Mouse (Mus musculus) mature B cell (primary cell): ENCODE results near the gene 9330161L09Rik.
"Not testable (repeated sequence)": the region's sequence is repeated elsewhere in the genome, so short reads cannot be mapped to it uniquely, and the experiment has no call there.

ENCODE experiments used
- in situ Hi-C: fragments of 300-500 bp; cut with MboI; formaldehyde crosslinking; loops from 2 replicates; pipeline ENCODE4 v1.14.3; 2019

9330161L09Rik gene

DNA sequence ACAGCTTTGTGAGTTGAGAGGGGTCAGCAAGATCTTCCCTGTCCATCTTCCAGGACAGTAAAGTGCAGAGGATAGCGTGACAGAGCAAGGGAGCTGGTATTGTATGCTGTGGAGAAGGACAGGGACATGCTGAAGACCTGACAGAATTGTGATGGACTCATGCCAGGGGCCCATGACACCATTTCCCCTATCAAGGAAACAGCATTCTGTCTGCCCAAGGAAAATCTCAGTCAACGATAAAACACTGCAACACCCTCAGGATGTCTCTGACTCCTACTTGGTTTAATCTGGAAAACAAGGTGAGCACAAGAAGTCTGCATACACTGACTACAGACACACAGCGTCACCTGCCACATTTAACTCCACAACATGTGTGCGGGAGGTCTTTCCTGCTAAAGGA is at the start of gene 9330161L09Rik:
TSS of gene 9330161L09Rik (minus strand) at position 101 of the 400 bp plus-strand sequence.
- in situ Hi-C loops = no loop called here

DNA sequence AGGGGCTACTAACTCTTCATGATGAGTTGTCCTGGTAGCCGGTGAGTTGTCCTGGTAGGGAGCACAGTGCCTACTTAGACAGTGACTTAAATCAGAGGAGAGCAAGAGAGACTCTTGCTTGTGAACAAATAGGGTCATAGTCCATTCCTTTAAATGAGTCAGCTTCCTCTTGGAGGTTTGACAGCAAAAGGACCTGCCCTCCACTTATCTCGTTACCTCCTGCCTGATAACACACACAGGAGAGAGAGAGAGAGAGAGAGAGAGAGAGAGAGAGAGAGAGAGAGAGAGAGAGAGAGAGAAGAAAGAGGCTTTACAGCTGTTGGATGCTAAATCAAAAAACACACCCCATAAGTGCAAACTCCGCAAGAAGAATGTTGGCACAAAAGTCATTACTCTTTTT is 49.5 kb upstream of the 9330161L09Rik start, which contains the start of gene Ifi27l2b:
TSS of gene Ifi27l2b (minus strand) at position 84 of the 400 bp plus-strand sequence.
- in situ Hi-C loops = no loop called here

DNA sequence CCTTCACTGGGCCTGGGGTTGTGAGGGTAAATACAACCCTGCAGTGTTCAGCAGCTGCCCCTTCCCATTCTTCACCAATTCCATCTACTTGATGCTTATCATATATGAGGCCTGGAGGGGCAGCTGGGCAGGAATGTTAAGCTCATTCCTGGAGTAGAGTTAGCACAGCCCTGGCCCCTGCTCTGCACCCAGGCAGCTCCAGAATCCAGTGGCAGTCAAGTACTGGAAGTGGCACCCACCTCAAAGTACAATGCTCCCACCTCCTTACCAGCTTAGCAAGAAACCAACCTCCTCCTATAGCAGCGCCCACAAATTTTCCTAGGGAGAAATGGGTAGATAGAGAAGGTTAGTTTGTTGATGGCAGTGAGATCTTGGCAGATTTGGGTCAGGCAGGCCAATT is 49.1 kb upstream of the 9330161L09Rik start:
- in situ Hi-C loops = not testable (repeated sequence)

DNA sequence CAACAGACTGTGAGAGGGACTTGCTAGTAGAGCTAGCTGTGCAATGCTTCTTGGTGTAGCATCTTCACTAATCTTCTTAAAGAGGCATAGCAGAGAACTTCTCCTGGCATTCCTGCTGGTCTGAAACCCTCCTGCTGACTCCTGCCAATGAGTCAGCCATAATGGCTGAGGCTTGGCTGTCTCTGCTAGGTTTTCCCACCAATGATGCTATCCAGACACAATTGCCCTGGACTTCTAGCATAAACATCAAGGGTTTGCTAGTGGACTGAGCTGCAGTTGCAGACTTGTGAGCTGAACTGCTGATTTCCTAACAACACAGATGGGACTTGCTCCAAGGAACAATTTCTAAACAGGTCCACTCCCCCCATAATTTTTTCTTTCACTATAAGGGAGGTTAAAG is 45.7 kb upstream of the 9330161L09Rik start:
- in situ Hi-C loops = no loop called here

DNA sequence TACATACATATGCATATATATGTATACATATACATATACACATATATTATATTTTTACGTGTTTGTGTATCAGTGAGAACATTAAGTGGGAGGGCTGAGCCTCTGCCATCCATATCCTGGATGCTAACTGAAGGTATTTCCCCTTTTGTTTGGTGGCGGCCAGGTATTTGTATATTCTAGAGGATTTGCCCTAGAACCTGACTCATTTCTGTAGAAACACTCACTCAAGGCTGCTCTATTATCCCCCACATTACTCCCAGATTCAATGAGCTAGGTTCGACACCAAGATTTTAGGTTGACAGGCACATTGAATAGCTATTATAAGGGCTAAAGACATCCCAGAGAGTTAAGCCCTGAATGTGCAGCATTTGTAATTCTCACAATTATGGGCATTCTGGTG is 37.4 kb upstream of the 9330161L09Rik start:
- in situ Hi-C loops = no loop called here

DNA sequence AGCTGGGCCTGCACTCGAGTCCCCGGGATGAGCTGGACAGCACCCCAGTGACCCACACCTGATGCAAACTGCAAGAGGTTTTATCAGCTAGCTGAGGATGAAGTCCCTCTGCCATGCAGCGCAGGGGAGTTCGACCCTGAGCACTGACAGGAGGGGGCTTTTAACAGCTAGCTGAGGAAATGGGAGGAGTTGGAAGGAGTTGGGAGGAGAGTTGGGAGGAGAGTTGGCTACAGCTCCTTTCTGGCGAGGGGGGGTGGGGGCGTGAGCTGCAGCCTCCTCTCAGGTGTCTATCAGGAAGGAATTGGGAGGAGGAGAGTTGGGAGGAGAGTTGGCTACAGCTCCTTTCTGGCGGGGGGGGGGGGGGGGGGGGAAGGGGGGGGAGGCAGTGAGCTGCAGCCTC is 36.6 kb upstream of the 9330161L09Rik start:
- in situ Hi-C loops = not testable (repeated sequence)

DNA sequence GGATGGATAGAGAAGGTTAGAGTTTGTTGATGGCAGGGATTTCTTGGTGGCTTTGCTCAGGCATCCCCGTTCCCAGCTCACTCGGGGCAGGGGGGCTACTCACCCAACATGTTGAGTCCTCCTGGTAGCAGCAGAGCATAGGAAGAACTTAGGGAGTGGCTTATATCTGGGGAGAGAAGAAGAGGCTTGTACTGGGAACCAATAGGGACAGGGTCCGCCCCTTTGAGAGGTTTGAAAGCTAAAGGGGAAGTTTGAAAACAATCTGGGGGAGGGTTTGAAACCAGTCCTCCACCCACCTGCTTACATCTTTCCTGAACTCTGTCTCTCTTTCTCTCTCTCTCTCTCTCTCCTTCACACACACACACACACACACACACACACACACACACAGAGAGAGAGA is 35.9 kb upstream of the 9330161L09Rik start, which contains the start of gene Ifi27l2a:
TSS of gene Ifi27l2a (minus strand) at position 157 of the 400 bp plus-strand sequence.
- in situ Hi-C loops = no loop called here

DNA sequence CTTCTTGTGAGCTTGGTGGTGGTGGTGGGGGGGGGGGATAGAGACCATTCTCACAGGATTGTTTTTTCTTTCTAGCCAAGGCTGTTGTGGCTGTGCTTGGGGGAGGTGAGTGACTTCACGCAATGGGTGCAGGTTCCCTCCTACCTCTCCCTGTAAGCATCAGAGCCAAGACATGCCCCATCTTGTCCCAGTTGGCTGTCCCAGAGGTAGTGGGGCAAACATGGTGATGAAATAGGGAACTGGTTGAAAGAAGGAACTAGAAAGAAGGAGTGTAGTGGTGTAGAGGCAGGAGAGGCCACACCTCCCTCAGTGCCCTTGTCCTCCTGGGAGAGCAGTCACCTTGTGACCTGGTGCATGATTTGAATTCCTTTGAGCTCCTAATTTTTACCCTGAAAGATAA is 30.0 kb upstream of the 9330161L09Rik start:
- in situ Hi-C loops = no loop called here

DNA sequence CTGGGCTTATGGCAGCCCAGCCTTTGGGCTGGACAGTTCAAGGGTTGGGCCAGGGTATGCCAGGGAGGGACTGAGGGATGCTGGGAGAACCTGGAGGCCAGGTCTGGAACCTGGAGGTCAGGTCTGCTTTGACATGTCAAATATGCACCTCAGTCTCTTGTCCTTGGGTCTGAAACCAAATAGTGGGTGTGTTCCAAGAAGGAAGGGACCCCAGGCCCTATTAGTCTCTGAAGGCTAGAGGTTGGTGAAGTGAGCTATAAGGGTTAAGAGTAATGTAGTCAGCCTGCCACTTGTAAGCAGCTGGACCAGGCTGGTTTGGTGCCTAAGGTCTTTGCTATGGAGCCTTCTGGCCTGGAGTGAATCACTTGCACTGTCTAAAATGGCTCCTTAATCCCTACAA is 27.2 kb upstream of the 9330161L09Rik start:
- in situ Hi-C loops = no loop called here

DNA sequence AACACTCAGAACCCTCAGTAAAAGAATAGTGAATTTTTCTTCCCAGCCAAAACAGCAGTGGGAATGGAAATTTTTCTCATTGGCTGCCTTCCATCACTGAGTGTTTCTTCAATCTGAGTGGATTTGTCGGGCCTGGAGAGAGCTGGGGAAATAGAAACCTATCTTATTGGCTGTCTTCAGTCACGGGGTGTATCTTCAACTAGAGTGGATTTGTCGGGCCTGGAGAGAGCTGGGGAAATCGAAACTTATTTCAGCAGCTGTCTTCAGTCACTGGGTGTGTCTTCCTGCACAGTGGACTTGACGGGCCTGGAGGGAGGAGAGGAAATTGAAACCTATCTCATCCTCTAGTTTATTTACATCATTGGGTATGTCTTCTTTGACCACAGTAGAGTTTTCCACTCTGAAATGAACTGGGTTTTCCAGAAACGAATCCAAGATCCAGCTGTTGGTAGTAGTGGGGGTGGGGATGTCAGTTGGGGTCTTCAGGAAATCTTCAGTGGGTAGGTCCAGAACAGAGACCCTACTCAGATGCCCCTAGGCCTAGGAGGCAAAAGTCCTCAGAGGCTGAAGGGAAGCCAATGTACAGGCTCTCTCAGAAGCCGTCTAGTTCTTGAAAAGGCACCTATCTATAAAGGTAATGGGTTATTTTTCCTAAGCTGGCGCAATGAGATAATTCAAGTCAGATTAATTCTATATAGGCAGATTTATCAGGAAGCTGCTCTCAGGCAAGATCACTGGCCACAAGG is 26.5 kb upstream of the 9330161L09Rik start, which contains the start of gene Ifi27:
TSS of gene Ifi27 (plus strand) at position 226 of the 746 bp plus-strand sequence.
- in situ Hi-C loops = no loop called here

DNA sequence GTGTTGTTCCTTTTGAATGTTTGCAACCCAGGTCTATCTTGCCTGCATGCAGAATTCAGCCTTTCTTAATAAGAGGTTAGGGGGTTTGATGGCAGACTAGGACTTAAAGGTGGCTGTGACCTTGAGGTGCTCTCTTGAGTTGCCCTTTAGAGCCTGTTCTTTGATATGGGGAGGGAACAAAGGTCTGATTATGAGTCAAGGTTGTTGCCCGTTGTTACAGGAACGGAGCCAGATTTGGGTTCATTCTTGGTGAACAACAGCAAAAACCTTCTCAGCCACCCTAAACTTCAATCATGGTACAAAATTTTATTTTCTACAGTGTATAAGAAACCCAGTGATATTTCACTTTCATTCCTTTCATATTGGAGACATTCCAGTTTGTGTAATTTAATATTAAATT is 25.8 kb upstream of the 9330161L09Rik start:
- in situ Hi-C loops = no loop called here

DNA sequence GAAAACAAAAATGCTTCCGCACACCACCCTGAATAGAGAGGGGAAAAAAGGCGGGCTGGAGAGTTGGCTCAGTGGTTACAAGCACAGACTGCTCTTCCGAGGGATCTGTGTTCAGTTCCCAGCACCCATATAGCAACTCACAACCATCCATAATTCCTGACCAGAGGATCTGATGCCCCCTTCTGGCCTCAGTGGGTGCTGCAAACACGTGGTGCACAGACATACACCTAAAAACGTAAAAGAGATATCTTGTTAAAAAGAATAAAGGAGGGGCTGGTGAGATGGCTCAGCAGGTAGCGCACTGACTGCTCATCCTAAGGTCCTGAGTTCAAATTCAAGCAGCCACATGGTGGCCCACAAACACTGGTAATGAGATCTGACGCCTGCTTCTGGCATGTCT is 19.1 kb upstream of the 9330161L09Rik start:
- in situ Hi-C loops = loop anchor here (5.0 kb wide), 1 partner anchor 71 kb away; no protein-coding TSS in a partner anchor

DNA sequence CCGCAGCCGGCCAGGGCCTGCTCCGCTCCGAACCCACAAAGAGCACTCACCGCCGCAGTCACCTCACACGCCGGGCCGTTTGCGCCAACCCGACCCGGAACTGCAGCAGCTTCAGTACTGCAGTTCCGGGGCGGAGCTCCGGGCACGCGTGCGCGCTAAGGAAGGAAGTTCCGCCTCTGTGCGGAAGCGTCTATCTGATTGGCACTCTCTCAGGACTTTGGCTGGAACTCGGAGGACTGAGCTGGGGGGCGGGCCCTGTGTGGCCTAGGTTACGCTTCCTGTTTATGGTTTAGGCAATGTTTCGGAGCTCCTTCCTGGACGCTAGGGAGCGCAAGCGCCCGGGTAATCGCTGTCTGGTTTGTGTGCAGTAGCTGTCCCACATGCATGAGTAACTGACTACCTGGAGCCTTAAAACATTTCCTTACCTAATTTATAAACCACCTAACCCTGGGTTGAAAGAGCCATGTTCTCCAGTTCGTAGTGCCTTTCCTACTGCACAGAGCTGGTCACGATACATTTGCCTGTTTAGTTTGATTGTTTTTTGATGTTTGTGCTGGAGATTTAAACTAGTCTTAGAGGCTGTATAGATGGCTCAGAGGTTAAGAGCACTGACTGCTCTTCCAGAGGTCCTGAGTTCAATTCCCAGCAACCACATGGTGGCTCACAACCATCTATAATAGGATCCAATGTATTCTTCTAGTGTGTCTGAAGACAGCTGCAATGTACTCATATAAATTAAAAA is 18.3 kb upstream of the 9330161L09Rik start, which contains the start of gene Ddx24:
TSS of gene Ddx24 (minus strand) at position 102 of the 742 bp plus-strand sequence.
- in situ Hi-C loops = loop anchor here (5.0 kb wide), 1 partner anchor 71 kb away; no protein-coding TSS in a partner anchor

DNA sequence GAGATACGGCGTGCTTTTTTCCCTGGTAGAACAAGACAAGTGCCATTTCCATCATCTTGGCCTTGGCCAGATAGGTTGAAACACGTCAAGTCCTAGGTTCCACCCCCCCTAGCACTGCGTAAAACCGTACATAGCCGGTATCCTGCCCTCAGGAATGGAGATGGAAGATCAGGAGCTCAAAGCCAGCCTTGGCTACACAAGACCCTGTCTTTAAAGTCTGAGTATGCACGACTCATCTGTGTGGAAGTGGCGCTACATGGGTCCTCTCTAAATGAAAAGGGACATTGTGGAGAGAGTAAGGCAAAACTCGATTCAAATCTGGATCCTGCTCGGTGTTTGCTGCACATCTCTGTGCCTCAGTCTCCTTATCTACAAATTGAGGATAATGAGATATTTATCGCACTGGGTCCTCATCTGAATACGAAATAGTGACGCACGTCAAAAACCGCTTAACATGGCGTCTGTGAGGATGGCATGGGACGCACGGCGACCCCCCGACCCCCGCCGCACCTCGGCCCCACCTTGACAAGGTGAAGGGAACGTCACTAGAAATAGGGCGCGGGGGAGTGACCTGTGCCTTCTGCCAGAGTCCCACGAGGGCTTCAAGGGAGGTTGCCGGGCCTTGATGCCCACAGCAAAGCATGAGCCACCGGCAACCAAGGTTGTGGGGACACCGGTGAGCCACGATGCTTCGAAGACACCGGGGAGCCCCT is 17.6 kb upstream of the 9330161L09Rik start:
- in situ Hi-C loops = loop anchor here (5.0 kb wide), 1 partner anchor 72 kb away; no protein-coding TSS in a partner anchor

DNA sequence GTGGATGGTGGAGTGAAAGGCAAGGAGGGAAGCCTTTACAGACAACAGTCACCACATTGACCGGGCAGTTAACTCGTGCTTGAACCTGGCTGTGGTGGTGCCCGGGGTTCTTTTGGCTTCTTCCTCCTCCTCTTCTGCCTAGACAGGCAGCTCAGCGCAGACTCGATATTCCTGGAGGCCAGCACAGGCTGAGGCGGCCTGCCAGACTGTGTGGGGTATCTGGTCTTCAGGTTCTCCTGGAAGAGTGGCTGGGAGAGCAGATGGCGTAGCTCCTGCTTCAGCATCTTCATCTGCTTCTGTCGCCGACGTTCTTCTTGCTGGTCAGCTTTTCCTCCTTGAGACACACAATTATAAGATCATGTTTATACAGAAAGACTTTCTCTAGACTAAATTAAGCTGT is 524 bp upstream of the 9330161L09Rik start:
- in situ Hi-C loops = no loop called here

DNA sequence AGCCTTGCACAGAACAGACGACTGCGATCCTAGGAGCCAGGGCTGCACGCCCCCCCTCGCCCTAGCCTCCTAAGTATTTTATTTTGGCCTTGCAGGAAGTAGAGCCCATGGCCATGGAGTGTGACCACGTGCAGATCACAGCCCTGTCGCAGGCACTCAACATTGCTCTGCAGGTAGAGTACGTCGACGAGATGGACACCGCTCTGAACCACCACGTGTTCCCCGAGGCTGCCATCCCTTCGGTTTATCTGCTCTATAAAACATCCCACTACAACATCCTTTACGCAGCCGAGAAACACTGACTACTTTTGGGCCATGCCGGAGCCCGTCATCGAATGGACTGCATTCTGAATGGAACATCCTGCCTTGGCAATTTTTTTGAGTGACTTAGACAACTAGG is 3.5 kb downstream of the 9330161L09Rik start:
- in situ Hi-C loops = no loop called here

DNA sequence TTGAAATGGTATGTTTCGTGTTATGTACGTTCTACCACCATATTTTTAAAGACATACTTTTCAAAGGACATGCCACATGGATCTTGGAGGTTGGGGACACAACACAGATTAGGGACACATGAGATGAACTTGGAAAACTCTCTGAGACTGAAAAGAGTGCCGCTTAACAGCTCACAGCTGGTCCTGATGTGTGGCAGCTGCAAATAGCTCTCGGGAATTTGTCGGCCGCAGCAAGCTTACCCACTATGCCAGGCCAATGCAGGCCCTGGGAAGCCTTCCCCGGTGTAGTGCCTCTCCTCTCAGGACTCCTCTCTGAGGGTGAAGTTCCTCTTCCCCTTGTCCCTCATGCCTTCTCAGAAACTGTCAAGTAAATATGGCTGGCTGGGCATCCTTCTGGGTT is 10.9 kb downstream of the 9330161L09Rik start:
- in situ Hi-C loops = no loop called here

DNA sequence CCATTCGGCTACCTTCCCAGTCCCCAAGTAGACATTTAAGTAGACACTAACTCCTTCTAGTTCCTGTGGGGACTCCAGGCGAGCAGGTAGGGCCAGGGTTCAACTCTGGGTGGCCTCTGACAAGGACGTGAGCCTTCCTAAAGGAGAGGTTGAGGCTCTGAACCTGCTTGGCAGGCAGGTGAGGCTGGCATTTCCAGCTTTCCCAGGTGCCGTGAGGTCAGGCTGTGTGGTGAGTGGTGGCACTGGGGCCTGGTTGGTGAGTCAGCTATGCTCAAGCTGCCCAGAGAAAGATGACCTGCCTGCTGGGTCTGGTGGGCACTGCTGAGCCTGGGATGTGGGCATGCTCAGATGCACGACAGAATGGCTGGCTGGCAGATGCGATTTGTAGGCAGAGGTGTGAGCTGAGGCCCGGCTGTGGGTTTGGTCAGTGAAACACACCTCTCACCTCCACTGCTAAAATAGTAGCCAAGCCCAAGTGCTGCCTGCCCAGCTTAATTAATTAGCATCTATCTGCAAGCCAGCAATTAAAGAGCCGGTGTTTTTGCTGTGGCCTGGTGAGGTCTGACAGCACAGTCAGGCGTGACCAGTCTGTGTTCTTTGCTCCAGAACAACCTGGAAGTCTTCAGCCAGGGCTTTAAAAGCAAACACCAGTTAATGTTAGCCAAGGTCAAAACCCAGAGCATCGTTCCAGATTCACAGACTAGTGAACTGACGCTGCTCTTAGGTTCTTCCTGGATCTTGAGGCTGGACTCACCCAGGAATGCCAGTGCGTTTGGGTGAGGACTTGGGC is 11.9 kb downstream of the 9330161L09Rik start:
- in situ Hi-C loops = no loop called here

DNA sequence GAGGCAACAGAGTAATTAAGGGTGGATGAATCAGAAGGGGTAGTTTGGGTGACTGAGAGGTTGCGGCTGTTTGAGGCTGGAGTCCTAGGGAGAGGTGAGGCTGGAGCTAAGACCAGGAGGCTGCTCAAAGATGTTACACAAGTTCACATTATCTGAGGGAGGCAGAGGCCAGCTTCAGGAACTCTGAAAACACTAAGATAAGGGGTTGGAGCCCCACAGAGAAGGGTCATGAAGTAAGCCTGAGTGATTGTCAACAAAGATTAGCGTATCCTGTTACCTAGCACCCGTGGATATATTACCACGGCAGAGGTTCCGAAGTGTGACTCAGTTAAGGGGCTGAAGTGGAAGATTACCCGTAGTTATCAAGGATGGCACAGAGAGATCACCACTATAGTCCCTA is 14.1 kb downstream of the 9330161L09Rik start:
- in situ Hi-C loops = no loop called here

DNA sequence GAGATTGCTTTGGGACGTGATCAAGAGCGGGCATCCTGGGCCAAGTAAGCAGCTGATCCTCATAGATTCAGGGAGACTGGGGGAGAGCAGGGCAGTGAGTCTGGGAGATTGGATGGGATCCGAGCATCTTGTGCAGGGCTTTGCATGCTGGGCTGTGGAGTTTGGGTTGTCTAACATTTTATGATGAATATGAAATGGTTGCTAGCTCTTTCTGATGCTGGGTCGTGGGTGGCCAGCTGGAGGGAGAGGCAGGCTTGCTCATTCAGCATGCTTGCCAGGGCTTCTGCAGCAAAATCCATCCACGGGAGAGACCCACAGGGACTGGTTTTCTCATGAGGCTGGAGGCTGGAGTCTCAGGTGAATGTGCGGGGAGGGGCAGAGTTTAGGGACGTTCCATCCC is 16.5 kb downstream of the 9330161L09Rik start:
- in situ Hi-C loops = no loop called here

DNA sequence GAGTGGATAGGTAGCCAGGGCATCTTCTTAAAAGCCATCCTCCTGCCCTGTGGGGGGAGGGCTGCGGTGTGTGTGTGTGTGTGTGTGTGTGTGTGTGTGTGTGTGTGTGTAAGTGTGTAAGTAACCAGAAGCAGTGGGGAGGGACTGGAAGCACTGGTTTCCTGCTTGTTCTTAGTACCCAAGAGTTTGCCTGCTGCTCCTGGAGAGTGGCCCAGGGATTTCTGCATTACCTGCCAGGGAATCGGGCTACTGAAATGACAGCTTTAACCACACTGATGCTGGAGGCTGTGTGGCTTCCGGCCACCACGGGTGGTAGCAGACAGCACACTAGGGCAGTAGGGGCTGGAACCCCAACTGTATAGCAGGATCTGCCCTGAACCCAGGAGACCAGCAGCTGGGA is 17.6 kb downstream of the 9330161L09Rik start:
- in situ Hi-C loops = no loop called here
